Mouse (Mus musculus): Measurements from ENCODE around the gene Trim3.

DNA sequence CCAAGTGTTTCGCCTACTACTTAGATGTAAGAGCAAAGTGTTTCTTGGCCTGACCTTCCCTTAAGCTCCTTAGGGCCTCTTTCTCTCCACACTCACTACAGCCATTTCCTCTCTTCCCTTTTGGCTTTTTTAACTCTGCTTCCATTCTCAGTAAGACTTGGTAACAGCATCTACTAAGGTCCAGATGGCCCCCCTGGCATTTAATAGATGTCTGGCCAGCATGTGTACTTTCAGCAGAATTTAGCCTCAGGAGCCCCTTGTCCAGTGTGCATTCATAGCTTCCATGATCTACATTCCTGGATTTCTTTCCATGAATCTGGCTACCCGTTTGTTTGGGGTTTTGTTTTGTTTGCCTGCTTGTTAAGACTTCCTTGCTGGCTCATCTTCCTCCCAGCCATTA lies 54.9 kb downstream of the Trim3 start:
- TF ChIP-seq GATA1 (IDR thresholded peaks at IDR 0.05; ENCODE audit: borderline replicate concordance, low read length) (no peak), FLI1 (IDR thresholded peaks at IDR 0.05; ENCODE audit: low read length) (no peak)

All from megakaryocyte, embryonic 14.5 days (primary cell).